Mouse (Mus musculus): ENCODE data around the gene Gm10837. TPM values are rescaled to one million over a fixed set of nuclear protein-coding genes. Genes with fewer than 3 reads are reported as not detected.

The Gm10837 gene
- polyA plus RNA-seq, 1 experiment from 2014 or later, result not detected

DNA sequence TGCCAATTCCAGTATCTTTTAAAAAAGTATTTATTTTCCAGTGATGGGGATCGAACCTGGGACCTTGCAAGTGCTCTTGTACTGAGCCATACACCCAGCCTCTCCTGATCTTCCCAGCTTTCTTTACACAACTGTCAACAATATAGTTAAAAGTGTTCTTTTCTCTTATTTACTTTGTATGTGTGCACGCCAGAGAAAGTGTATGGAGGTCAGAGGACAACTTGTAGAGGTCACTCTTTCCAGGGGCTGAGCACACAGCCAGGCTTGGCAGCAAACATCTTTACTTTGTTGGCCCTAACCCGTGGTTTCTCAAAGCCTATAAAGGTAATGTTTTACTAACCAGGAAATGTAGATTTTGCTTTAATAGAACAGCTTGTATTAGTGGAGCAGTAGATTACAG is 21.1 kb downstream of the Gm10837 start:
- Histone ChIP-seq H3K4me1 (no peaks in the 10 kb centered on the region), H3K9ac (no peak overlapping the region), H3K4me3 (no peak overlapping the region), H3K27me3 (no peaks in the 10 kb centered on the region), H3K27ac (no peak overlapping the region), H3K9me3 (no peaks in the 10 kb centered on the region), H3K36me3 (no peaks in the 10 kb centered on the region), H3K4me2 (no peak overlapping the region)
- 72% methylated on average over 3 of the region's 3 CpGs for WGBS
- ATAC-seq (ENCODE audit: insufficient number of reproducible peaks, insufficient read depth, low FRiP score, low TSS enrichment, low read depth), result no peak

DNA sequence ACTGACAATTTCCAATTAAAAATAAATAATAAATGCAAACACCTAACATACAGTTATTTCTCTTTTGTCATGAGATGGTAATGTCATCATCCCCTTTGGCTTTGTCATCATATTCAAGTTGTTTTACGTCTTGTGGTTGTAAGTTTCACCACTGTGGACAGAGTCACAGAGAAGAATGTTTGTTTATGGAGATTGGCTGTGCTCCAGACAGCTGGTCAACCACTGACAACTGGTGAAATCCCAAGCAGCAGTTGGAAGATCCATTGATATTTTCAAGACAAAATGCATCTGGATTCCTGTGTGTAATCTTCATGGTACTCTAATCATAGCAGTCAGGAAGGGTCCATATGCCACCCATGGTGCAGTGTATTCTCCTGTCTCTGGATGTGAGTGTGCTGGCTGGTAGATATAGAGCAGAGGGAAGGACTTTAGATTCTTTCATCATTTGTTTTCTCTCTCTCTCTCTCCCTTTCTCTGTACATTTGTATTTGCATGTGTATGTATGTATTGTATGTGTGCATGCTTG is 23.2 kb downstream of the Gm10837 start:
- H3K27me3 ChIP-seq, result no peaks in the 10 kb centered on the region
- no peak overlapping the region for H3K4me3 ChIP-seq
- no peaks in the 10 kb centered on the region for H3K36me3 ChIP-seq
- WGBS, result 61% methylated on average over 1 of the region's 1 CpGs
- no peak for ATAC-seq (ENCODE audit: insufficient number of reproducible peaks, insufficient read depth, low FRiP score, low TSS enrichment, low read depth)
- H3K4me1 ChIP-seq, result no peaks in the 10 kb centered on the region
- H3K9ac ChIP-seq, result no peak overlapping the region
- H3K4me2 ChIP-seq, result no peak overlapping the region
- no peaks in the 10 kb centered on the region for H3K9me3 ChIP-seq
- no peak overlapping the region for H3K27ac ChIP-seq

DNA sequence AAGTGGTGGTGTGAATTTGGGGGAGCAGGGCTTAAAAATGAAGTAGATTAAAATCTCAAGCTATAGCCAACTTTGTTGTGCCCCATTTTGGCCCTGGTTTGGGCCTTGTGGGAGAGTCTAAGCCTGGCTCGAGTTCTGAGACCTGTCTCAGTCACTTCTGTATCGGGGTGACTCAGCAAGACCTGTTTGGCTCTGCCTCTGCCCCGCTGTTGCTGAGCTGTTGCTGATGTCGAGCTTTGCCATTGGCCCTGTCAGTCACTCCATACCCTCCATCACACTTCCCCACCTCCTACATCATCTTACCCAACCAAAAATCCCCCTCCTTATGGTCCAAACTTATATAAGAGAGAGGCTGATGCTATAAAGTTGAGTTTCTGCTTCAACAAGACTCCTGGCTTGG is 38.1 kb downstream of the Gm10837 start:
- Histone ChIP-seq H3K4me1 (peaks cover 2% of the 10 kb centered on the region; the same call in 1 of the 2 replicates), H3K27ac (no peak overlapping the region), H3K4me2 (no peak overlapping the region), H3K9me3 (0 out of 2 replicates have a peak, but pooled peaks cover 4% of the 10 kb centered on the region), H3K4me3 (no peak overlapping the region), H3K36me3 (no peaks in the 10 kb centered on the region), H3K27me3 (no peaks in the 10 kb centered on the region), H3K9ac (no peak overlapping the region)
- 80% methylated on average over 4 of the region's 4 CpGs for WGBS
- ATAC-seq (ENCODE audit: insufficient number of reproducible peaks, insufficient read depth, low FRiP score, low TSS enrichment, low read depth), result no peak

- peak within 1 kb of the TSS; percentile 60 for H3K27ac ChIP-seq
- ATAC-seq (ENCODE audit: insufficient number of reproducible peaks, insufficient read depth, low FRiP score, low TSS enrichment, low read depth), result peak; percentile 97
- H3K27me3 ChIP-seq, result no peaks in the 10 kb centered on the region
- peak within 1 kb of the TSS; percentile 80 for H3K4me2 ChIP-seq
- peak within 1 kb of the TSS; percentile 90 for H3K4me3 ChIP-seq
- H3K4me1 ChIP-seq, result peaks cover 18% of the 10 kb centered on the region
- 1% methylated on average over 54 of the region's 54 CpGs for WGBS
- peak within 1 kb of the TSS; percentile 80 for H3K9ac ChIP-seq
- H3K9me3 ChIP-seq, result no peaks in the 10 kb centered on the region
- no peaks in the 10 kb centered on the region for H3K36me3 ChIP-seq
These were observed 43.9 kb downstream of the Gm10837 start, which contains the start of gene Pcca for GRCm38 (mm10) chr14:122534017-122534924. Pcca (plus strand) TSS chr14:122534324.

- Histone ChIP-seq H3K4me1 (peaks cover 18% of the 10 kb centered on the region), H3K4me3 (no peak overlapping the region), H3K4me2 (no peak overlapping the region), H3K36me3 (no peaks in the 10 kb centered on the region), H3K9me3 (no peaks in the 10 kb centered on the region), H3K27ac (no peak overlapping the region), H3K9ac (no peak overlapping the region), H3K27me3 (no peaks in the 10 kb centered on the region)
- no peak for ATAC-seq (ENCODE audit: insufficient number of reproducible peaks, insufficient read depth, low FRiP score, low TSS enrichment, low read depth)
- 85% methylated on average over 1 of the region's 1 CpGs for WGBS
These were observed 45.6 kb downstream of the Gm10837 start for GRCm38 (mm10) chr14:122535986-122536385.

Other genes with a start within 250 kb of the Gm10837 start
- gene Gm5089, start 39.5 kb upstream of the Gm10837 start, polyA plus RNA-seq (2015; fragmentation: Nextera tagmentation; extraction: Ambion mirVana), result 0.22 and 0.59 TPM in 2 replicates
- gene Zic5, start 24.9 kb upstream of the Gm10837 start, polyA plus RNA-seq (2015; fragmentation: Nextera tagmentation; extraction: Ambion mirVana), result 0.20 and 0.22 TPM in 2 replicates
- gene Zic2, start 15.2 kb upstream of the Gm10837 start, polyA plus RNA-seq (2015; fragmentation: Nextera tagmentation; extraction: Ambion mirVana), result 0.35 and 0.48 TPM in 2 replicates
- gene Pcca, start 43.7 kb downstream of the Gm10837 start, polyA plus RNA-seq (2015; fragmentation: Nextera tagmentation; extraction: Ambion mirVana), result 29.9 and 32.8 TPM in 2 replicates

All from embryonic facial prominence, embryonic 13.5 days (tissue).